Mouse (Mus musculus) right cerebral cortex, postnatal 36 days (tissue): Measurements from ENCODE around the gene Slc25a11.

Experiments
- DNase-seq, 2 experiments: peaks; one replicate each; pipeline ENCODE4 v3.0.0; 2022; ENCODE audit warnings: low spot score in 2 of 2, mixed read lengths in 1 of 2

Gene Slc25a11

DNA sequence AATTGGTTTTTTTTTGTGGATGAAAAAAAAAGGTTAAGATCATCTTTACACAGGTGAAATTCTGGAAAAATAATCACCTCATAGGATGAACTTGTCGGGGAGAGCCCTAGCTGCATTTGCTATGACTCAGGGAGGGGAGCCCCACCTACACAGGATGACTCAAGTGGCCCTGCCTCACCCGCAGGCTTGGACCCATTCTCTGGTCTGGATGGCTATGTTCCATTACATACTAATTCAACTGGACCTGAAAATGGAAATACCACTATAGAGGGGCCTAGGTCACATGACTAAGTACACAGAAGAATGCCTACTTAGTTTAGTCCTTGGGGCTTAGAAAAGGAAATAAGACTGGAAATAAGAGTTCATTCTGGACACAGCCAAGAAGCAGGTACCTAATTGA is 4.1 kb upstream of the Slc25a11 start:
- DNase-seq: no peak

DNA sequence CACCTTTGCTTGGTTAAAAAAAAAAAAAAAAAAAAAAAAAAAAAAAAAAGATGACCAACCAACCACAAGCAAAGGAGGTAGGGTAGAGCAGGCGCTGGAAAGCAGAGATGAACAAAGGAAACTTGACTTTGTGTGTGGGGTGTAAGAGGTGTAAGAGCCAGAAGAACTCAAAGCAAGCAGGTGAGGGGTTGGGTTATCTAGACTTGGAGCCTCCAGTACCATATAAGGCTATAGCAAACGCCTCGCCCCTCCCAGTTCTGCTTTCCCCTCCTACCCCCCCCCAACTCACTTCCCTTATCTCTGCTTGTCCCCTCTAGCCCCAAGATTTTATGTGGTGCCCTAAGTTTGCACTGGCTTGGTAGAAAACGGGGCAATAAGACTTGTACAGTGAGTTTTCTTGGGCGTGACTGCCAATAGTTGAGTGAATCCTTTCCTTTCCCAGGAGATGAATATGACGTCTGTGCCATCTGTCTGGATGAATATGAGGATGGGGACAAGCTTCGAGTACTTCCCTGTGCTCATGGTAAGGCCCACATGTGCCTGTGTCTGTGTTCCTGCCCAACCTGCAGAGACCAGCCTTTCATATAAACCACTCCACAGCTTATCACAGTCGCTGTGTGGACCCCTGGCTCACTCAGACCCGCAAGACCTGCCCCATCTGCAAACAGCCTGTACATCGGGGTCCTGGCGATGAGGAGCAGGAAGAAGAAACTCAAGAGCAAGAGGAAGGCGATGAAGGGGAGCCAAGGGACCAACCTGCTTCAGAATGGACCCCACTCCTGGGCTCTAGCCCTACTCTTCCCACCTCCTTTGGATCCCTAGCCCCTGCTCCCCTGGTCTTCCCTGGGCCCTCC is 3.3 kb upstream of the Slc25a11 start:
- no peak for DNase-seq

DNA sequence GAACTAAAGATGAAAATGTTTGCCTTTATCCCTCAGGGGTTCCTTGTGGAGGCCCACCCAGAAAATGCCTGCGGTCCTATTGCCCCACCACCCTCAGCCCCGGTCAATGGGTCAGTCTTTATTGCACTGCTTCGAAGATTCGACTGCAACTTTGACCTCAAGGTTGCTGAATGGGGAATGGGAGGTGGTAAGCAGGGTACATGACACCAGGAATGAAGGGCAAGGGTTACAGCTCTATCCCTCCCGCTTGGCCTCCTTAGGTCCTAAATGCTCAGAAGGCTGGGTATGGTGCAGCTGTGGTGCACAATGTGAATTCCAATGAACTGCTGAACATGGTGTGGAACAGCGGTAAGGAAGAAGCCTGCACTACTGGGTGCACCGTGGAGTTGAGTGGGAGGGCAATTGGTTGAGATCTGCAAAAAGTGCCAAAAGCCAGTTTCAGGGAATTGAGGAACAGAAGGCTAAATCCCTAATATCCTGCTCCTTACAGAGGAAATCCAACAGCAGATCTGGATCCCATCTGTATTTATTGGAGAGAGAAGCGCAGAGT is 2.0 kb upstream of the Slc25a11 start:
- DNase-seq: no peak

DNA sequence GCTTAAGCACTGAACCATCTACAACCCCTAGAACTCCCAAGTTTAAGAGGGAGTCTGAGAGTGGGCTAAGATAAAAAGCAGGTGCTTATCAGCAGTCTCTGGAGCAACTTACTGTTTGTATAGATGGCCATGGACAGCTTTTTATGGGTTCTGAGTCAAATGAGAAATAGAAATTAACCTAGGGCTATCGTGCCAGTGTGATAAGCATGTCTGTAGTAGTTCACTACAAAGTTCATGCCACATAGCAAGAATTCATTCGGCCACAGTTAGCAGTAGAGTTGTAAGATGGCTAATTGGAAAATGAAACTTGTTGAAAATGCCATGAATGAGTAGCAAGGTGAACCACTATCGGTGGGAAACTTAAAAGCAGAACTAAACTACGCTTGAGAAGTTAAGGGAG is 1.2 kb upstream of the Slc25a11 start:
- DNase-seq: no peak

DNA sequence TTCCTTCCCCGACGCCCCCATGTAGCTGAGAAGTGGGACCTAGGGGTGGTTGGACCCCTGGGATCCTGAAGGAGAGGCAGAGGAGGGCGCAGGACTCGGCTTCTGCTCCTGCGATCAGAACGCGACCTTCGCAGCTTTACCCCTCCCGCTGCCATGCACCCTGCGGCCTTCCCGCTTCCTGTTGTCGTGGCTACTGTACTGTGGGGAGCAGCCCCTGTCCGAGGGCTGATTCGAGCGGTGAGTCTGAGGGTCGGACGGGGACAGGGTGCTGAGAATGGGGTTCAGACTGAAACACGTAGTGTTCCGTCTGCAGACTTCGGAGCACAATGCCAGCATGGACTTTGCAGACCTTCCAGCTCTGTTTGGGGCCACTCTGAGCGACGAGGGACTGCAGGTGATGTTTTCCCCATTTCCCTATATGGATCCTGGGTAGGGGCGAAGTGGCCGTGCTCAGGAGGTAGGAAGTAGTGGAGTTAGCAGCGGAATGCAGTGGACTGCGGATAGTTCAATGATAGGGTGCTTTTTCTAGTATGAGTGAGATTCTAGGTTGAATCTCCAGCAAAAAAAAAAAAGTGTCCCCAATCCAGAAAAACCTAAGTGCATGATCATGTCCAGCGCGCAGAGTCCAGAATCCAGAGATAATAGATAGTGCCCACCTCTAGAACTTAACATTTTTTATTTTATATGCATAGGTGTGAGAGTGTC is 589 bp upstream of the Slc25a11 start:
- no peak for DNase-seq

DNA sequence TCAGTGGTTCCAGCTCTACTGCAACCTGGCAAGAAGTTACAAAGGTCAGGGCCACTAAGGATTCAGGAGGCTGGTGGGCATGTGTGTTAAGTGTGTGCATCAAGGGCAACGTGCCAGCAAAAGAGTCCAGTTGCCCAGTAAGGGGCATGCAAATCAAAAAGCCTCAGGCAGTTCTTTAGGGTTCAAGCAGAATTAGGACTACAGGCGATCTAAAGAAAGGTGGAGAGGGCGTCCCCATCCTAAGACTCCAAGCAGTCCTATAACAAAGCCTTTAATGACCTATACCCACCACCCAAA is 1.1 kb downstream of the Slc25a11 start:
- no peak for DNase-seq

DNA sequence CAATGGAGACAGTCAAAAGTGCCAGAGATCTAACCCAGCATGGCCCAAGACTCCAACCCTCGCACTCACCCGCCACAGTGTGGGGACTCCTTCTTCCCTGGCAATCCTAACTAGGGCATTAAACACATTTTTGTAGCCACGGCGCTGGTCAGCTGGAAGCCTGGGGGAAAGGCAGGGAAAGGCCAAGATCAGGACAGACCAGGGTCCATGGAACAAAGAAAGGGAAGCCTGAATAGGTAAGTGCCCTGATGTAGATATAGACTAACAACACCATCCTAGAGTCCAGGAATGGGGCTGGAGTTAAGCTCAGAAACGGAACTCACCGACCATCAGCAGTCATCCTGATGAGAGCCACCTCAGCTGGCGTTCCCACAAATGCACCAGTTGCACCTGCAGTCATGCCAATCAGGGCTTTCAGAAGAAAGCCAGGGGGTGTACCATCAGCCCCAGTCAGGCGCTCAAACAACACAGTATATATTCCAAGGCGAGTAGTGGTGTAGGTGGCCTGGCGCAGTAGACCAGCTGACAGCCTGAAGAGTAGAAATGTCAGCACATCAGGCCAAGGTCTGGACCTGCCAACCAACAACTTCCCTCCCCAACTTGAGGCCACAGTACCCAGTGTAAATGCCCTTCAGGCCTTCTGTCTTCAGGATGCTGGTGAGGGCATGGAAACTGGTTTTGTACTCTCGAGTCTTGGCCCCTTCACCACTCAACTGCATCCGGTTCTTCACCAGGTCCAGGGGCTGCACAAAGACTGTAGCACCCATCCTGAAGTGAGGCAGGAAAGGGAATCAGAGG is 1.6 kb downstream of the Slc25a11 start:
- DNase-seq: no peak

DNA sequence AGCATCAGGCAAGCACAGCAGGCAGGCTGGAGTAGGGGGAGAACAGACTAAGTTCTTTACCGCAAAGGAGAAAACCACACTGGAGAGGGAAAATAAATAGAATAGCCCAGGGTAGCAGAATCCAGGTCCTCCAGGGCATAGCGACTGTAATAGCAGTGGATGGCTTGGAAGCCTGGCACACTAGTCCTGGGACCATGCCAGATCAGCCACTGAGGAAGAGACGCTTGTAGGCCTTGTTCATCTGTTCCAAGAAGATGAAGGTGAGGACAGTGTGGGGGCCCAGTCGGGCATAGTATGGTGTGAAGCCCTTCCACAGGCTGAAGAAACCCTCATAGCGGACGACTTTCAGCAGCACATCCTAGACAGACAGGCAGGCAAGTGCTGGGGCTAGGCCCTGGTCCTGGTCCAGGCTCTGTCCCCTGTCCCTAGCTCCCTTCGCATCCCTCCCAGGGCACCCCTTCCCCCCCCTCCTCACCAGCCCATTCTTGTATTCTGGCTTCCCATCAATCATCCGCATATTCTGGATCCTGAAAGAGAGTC is 2.6 kb downstream of the Slc25a11 start:
- no peak for DNase-seq

DNA sequence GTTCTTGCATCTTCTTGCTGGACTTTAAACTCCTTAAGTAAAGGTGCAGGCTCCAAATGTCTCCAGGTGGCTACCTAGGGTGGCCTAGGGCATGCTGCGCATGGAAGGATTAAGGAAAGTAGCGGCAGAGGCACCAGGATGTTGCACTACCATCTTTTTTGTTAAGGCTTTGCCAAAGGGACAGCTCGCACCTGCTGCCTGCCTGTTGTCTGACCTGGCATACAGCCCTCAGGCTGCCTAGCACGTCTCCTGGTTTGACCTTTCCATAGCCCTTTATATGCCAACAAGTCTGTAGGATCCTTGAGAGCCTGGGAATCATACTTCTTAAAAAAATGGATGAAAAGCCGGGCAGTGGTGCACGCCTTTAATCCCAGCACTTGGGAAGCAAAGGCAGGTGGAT is 4.2 kb downstream of the Slc25a11 start:
- DNase-seq: no peak

DNA sequence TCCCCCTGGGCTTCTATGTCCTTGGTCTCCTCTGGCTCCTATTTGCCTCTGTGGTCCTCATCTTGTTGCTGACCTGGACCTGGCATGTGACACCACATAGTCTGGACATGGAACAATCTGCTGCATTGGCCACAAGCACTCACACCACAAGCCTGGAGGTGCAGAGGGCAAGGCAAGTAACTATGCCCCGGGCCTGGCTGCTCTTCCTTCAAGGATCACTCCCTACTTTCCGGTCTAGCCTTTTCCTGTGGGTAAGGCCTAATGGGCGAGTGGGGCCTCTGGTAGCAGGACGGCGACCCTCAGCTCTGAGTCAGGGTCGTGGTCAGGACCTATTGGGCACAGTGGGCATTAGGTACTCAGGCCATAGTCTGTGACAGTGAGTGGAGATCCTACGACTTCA is 6.0 kb downstream of the Slc25a11 start:
- no peak for DNase-seq

DNA sequence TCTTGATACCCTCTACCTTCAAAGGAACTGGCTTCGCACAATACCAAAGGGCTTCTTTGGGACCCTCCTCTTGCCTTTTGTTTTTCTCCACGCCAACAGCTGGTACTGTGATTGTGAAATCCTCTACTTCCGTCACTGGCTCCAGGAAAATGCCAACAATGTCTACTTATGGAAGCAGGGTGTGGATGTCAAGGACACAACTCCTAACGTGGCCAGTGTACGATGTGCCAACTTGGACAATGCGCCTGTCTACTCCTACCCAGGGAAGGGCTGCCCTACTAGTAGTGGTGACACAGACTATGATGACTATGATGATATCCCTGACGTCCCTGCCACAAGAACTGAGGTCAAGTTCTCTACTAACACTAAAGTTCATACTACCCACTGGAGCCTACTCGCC is 7.3 kb downstream of the Slc25a11 start:
- no peak for DNase-seq

DNA sequence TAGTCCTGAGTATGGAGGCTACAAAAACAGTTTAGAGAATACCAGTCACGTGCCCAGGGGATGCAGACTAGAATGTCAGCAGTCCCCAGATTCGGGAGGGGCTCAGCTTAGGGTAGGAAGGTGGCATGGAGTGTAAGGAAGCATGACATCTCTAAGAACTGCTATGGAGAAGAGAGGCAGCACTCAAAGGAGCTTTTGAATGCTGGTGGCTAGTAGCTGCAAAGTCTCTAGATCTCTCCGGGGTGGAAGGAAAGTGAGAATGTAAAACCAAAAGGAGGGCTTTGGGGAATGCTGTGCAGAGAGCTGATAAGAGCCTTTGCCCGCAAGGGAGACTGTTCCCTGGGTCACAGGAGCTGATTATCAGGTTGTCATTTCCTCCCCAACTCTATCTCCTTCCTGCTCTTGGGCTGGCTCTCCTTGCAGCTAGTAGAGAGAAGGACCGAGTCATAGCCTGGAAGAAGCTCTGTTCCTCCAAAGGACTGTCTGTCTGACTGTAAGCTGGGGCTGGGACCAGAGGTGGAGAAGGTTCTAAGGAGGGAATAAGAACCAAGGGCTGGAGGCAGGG is 8.5 kb downstream of the Slc25a11 start, which contains the start of gene Gp1ba:
Gp1ba (plus strand) TSS at position 409 of the 565 bp plus-strand sequence.
- no peak for DNase-seq

DNA sequence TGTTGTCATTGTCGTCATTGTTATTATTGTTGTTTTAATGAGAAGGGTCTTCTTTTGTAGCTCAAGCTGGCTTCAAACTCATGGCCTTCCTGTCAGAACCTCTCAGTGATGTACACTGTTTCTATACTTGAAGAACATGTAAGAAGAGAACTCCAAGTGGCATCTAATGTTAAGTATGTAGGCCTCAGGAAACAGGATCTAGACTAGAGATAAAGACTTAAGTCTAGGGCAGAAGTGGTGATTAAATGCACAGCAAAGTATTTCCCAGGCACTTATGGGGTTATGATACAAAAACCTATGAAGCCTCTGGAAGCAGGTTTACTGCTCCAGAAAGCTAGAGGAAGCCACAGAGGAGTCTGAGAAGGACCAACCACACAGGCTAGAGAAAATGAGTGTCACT is 9.0 kb downstream of the Slc25a11 start:
- no peak for DNase-seq

DNA sequence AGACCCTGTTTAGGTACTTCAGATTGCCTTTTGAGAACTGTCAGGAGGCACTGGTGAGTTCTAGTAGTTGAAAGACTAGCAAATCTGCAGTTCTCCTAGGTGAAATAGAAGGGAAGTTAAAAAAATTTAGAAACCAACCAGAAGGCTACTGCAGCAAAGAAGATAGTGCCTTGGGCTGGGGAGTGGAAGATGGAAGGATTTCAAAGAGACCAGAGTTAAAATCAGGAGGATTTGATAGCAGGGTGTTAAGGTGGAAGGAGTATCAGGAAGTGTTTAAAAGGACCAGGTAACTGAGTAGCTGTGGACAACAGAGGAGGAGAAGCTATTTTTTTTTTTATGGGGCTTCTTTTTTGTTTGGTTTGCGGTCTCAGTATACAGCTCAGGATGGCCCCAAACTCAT is 9.5 kb downstream of the Slc25a11 start:
- DNase-seq: no peak

DNA sequence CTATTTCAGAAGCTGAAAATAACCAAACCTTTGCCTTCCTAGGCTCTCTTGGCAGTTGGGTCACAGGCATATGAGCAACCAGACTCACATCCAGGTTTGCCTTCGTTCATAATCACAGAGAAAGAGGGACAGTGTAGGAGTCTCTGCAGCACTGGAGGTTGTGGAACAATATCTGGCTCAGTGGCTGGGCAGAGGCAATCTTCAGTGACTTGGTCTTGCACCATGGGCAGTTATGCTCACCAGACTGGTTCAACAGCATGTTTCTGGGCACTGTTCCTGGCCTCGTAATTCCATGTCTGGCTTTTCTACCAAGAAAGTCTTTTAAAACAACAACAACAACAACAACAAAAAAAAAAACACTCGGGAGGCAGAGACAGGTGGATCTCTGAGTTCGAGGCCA is 11.7 kb downstream of the Slc25a11 start:
- no peak for DNase-seq

DNA sequence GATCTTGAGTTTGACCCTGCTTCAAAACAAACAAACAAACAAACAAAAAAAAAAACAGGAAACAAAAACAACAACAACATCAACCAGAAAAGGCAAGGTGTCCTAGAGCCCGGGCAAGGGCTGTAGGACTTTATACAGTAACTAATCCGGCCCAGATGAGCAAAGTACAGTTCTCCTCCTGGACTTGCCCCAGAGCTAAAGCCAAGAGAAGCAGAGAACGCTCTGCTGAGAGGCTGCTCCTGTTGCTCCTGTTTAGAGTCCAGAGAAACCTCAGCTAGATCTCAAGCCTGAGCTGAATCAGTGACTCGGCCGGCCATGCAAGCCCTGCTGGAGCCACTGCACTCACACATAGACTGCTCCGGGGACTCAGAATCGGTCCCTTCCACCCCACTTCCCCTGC is 17.1 kb downstream of the Slc25a11 start:
- DNase-seq: no peak

DNA sequence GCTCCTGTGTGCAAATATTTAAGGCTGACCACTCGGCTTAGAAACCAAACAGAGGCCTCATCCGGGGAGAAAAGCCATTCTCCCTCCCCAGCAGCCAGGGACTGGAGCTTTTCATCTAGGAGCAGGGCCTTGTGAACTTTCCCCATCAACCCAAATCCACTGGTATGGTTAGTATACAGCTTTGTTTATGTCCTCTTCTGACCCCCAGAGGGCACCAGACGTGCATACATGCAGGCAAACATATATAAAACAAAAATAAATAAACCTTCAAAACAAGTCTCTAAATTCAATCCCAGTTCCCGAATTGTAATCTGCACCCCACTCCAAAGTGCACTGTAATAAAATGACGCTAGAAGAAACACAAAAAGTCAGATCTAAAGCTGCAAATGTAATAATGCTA is 17.7 kb downstream of the Slc25a11 start:
- DNase-seq: no peak

DNA sequence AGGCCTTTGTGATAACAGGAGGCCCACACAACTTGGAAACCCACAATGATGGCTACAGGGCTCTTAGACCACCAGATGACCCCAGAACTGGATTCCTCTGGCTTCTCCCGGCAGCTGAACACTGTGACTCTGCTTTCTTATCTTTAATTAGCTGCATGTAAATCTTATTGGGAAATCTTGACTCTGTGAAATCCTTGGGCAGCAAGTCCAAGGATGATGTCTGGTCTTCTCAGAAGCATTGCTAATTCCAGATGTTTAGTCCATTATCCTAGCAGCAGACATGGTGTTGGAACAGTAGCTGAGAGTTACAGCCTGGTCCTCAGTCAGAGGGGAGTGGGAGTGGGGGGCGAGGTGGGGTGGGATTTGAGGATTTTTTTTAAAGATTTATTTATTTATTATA is 18.8 kb downstream of the Slc25a11 start:
- no peak for DNase-seq

DNA sequence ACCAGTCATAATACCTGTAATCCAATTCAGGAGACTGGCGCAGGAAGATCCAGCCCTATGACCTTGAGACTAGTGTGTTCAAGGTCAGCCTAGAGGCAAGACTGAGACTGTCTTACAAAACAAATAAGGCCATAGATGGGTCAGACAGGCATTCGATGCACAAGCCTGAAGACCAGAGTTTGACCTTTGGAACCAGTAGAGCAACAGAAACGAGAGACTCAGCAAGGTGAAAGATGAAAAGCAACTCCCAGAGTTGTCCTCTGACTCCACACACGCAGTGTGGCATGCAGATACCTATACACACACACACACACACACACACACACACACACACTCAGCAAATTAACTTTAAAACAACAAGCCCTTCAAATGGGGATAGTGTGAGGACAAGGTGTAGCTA is 20.4 kb downstream of the Slc25a11 start:
- DNase-seq: no peak

DNA sequence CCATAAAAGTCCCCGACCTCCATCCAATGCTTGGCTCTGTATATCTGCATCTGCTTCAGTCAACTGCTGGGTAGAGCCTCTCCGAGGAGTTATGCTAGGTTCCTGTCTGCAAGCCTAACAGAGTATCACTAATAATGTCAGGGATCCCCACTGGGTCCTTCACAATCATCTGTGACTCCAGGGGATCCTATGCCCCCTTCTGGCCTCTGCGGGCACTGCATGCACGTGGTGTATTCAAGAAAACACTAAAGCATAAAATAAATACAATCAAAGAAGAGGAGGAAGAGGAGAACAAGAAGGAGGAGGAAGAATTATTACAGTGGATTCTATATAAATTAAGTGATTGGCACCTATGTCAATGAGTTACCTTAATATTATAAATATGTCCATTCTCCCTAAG is 21.8 kb downstream of the Slc25a11 start:
- no peak for DNase-seq

DNA sequence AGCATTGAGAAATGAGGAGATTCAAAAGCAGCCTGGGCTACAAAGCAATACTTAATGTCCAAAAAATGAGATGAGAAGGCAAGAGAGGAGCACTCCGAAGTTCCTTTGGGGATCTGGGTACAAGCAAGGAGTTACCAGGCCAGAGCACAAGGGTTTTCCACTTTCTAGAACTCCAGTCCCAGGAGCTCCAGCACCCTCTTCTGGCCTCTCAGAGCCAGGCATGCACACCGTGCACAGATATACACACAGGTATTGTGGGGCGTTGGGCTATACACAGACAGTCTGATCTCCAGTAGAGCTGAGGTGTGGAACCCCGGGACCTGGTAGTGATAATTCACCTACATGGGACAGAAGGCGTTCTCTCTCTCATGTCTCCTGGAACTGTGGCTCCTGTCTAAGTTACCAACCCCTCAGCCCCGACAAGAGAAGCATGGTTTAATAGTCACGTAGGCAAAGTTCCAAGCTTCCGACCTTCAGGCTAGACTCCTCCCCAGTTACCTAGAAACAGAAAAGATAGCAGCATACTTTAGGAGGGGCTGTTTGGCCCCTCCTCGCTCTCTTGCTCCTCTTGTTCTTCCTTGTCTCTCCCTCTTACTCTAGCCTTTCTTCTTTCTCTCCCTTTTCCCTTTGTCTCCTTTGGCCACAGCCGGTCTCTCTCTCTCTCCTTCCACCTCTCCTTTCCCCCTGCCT is 24.1 kb downstream of the Slc25a11 start:
- DNase-seq: no peak
